Mouse (Mus musculus): ENCODE measurements at regions not wholly inside any gene's neighbourhood (a gene's known extent, or its start where the extent isn't known, plus 50 kb on each side); places are given as distances from the start of the nearest gene placed in this dataset.

- Histone ChIP-seq H3K4me3 (ENCODE audit: control insufficient read depth in 1 of 2, insufficient read depth in 1 of 2, low read depth in 2 of 2, low read length in 2 of 2) (no peak overlapping the region), H3K36me3 (ENCODE audit: control insufficient read depth in 1 of 2, insufficient read depth in 2 of 2, low read length in 2 of 2) (no peaks in the 10 kb centered on the region), H3K9me3 (replicated peaks; ENCODE audit: insufficient read depth, low read length) (no peaks in the 10 kb centered on the region), H3K9ac (ENCODE audit: control insufficient read depth, low read depth, low read length, poor library complexity, severe bottlenecking) (no peak overlapping the region), H3K4me1 (ENCODE audit: control insufficient read depth in 1 of 2, insufficient read depth in 2 of 2, low read length in 2 of 2) (no peaks in the 10 kb centered on the region), H3K27me3 (ENCODE audit: control insufficient read depth in 1 of 2, insufficient read depth in 2 of 2, low read length in 2 of 2) (no peaks in the 10 kb centered on the region), H3K27ac (ENCODE audit: control insufficient read depth, low read depth, low read length) (no peak overlapping the region), H3K79me2 (ENCODE audit: control insufficient read depth, insufficient read depth, low read length, poor library complexity) (no peaks in the 10 kb centered on the region)
- TF ChIP-seq NELFE (IDR thresholded peaks at IDR 0.05; ENCODE audit: low read depth, low read length): no peak
- TF ChIP-seq MYC (IDR thresholded peaks at IDR 0.05; ENCODE audit: low read depth, low read length): no peak
- no peak for TF ChIP-seq CHD1 (IDR thresholded peaks at IDR 0.05; ENCODE audit: low read depth, low read length)
- no peak for TF ChIP-seq ELF1 (IDR thresholded peaks at IDR 0.05; ENCODE audit: low read depth, low read length)
- no peak for TF ChIP-seq MAFK (IDR thresholded peaks at IDR 0.05; ENCODE audit: borderline replicate concordance, low read depth, low read length)
- no peak for TF ChIP-seq MXI1 (IDR thresholded peaks at IDR 0.05; ENCODE audit: low read depth, low read length)
- TF ChIP-seq GABPA (IDR thresholded peaks at IDR 0.05; ENCODE audit: low read depth, low read length): no peak
- no peak for TF ChIP-seq SMC3 (IDR thresholded peaks at IDR 0.05; ENCODE audit: low read depth, low read length)
- TF ChIP-seq ZC3H11A (IDR thresholded peaks at IDR 0.05; ENCODE audit: low read depth, low read length): no peak
- no peak for TF ChIP-seq UBTF (IDR thresholded peaks at IDR 0.05; ENCODE audit: borderline replicate concordance, insufficient read depth, low read depth, low read length)
- TF ChIP-seq JUND (IDR thresholded peaks at IDR 0.05; ENCODE audit: low read depth, low read length): no peak
- no peak for TF ChIP-seq CTCF (IDR thresholded peaks at IDR 0.05 in 2 of 3, conservative IDR thresholded peaks at IDR 0.05 in 1 of 3; ENCODE audit: control insufficient read depth in 1 of 3, insufficient read depth in 1 of 3, low read depth in 2 of 3, low read length in 3 of 3, poor library complexity in 1 of 3, severe bottlenecking in 1 of 3)
- TF ChIP-seq RCOR1 (IDR thresholded peaks at IDR 0.05; ENCODE audit: low read depth, low read length): no peak
- no peak for TF ChIP-seq HCFC1 (IDR thresholded peaks at IDR 0.05; ENCODE audit: low read depth, low read length)
- TF ChIP-seq MYB (IDR thresholded peaks at IDR 0.05; ENCODE audit: low read depth, low read length): no peak
- no peak for DNase-seq (ENCODE audit: low read depth, low spot score)
These were observed 585.9 kb downstream of the Lmo4 start for GRCm38 (mm10) chr3:143619125-143619524.

- Histone ChIP-seq H3K4me1 (ENCODE audit: control insufficient read depth in 1 of 2, insufficient read depth in 2 of 2, low read length in 2 of 2) (no peaks in the 10 kb centered on the region), H3K9ac (ENCODE audit: control insufficient read depth, low read depth, low read length, poor library complexity, severe bottlenecking) (no peak overlapping the region), H3K27me3 (ENCODE audit: control insufficient read depth in 1 of 2, insufficient read depth in 2 of 2, low read length in 2 of 2) (no peaks in the 10 kb centered on the region), H3K9me3 (replicated peaks; ENCODE audit: insufficient read depth, low read length) (no peaks in the 10 kb centered on the region), H3K36me3 (ENCODE audit: control insufficient read depth in 1 of 2, insufficient read depth in 2 of 2, low read length in 2 of 2) (no peaks in the 10 kb centered on the region), H3K4me3 (ENCODE audit: control insufficient read depth in 1 of 2, insufficient read depth in 1 of 2, low read depth in 2 of 2, low read length in 2 of 2) (no peak overlapping the region), H3K27ac (ENCODE audit: control insufficient read depth, low read depth, low read length) (no peak overlapping the region), H3K79me2 (ENCODE audit: control insufficient read depth, insufficient read depth, low read length, poor library complexity) (no peaks in the 10 kb centered on the region)
- no peak for DNase-seq (ENCODE audit: low read depth, low spot score)
- TF ChIP-seq UBTF (IDR thresholded peaks at IDR 0.05; ENCODE audit: borderline replicate concordance, insufficient read depth, low read depth, low read length) (no peak), MAZ (IDR thresholded peaks at IDR 0.05; ENCODE audit: low read depth, low read length) (no peak), MAX (IDR thresholded peaks at IDR 0.05; ENCODE audit: low read length) (no peak), KAT2A (conservative IDR thresholded peaks at IDR 0.05; ENCODE audit: low read depth, low read length) (no peak)
These were observed 590.1 kb downstream of the Lmo4 start for GRCm38 (mm10) chr3:143614895-143615294.
